Mouse (Mus musculus) forebrain, embryonic 16.5 days (tissue): ENCODE results near the gene Irs1. TPM values are rescaled to one million over a fixed set of nuclear protein-coding genes. Genes with fewer than 3 reads are reported as not detected.

Source experiments
- ATAC-seq: fragments of 200-750 bp; cut with Nextera tagmentation; 2 replicates; pipeline ENCODE4 v1.8.0; 2017; ENCODE audit warnings: mild to moderate bottlenecking, moderate library complexity
- H3K27ac ChIP-seq: fragments of 300-500 bp; sonication (generic); 2 replicates; pipeline ENCODE4 v1.5.1; 2014; ENCODE audit warnings: low read length, control low read depth
- H3K27me3 ChIP-seq: fragments of 300-500 bp; sonication (generic); replicated peaks from 2 replicates; pipeline ENCODE4 v1.6.1; 2014; ENCODE audit warnings: low read length; ENCODE audit not compliant: control insufficient read depth, insufficient read depth
- H3K36me3 ChIP-seq: fragments of 300-500 bp; sonication (generic); 2 replicates; pipeline ENCODE4 v1.6.1; 2014; ENCODE audit not compliant: control insufficient read depth, insufficient read depth
- H3K4me1 ChIP-seq: fragments of 300-500 bp; sonication (generic); replicated peaks from 2 replicates; pipeline ENCODE4 v1.6.1; 2014; ENCODE audit warnings: low read length; ENCODE audit not compliant: control insufficient read depth, insufficient read depth
- H3K4me2 ChIP-seq: fragments of 300-500 bp; sonication (generic); 2 replicates; pipeline ENCODE4 v1.6.1; 2014; ENCODE audit warnings: mild to moderate bottlenecking, low read length, control low read depth
- H3K4me3 ChIP-seq: fragments of 300-500 bp; sonication (generic); replicated peaks from 2 replicates; pipeline ENCODE4 v1.5.1; 2014; ENCODE audit warnings: mild to moderate bottlenecking, low read length, control low read depth
- H3K9ac ChIP-seq: fragments of 300-500 bp; sonication (generic); replicated peaks from 2 replicates; pipeline ENCODE4 v1.6.1; 2014; ENCODE audit warnings: low read depth, low read length, control low read depth
- H3K9me3 ChIP-seq: fragments of 300-500 bp; sonication (generic); 2 replicates; pipeline ENCODE4 v1.6.1; 2016; ENCODE audit warnings: low read length; ENCODE audit not compliant: control insufficient read depth
- WGBS: fragments of 180-500 bp; shearing (Covaris S2); extraction: QIAGEN DNeasy Blood & Tissue Kit; methylation state at CpG from one replicate; pipeline ENCODE4 v1.1.7; 2014; 5-methylcytosine and 5-hydroxymethylcytosine counted together
- polyA plus RNA-seq: library from polyadenylated mRNA; unstranded; fragments of >200 nt; fragmentation: Nextera tagmentation; extraction: Ambion mirVana; gene quantifications from 2 replicates; pipeline ENCODE4 v1.2.1, GENCODE M21; 2015

Gene Irs1
- 9.2 and 11.0 TPM in 2 replicates for polyA plus RNA-seq

- H3K4me3 ChIP-seq = peak within 1 kb of the TSS; percentile 89
- peak; percentile 82 for ATAC-seq
- no peaks in the 10 kb centered on the region for H3K27me3 ChIP-seq
- WGBS = under 1% methylated on average over 58 of the region's 60 CpGs
- peak within 1 kb of the TSS; percentile 87 for H3K9ac ChIP-seq
- H3K36me3 ChIP-seq = no peaks in the 10 kb centered on the region
- H3K4me2 ChIP-seq = peak within 1 kb of the TSS; percentile 85
- H3K27ac ChIP-seq = peak within 1 kb of the TSS; percentile 99
- H3K4me1 ChIP-seq = peaks cover 49% of the 10 kb centered on the region
- no peaks in the 10 kb centered on the region for H3K9me3 ChIP-seq
Observed at GRCm38 (mm10) chr1:82291151-82291797, at the start of gene Irs1. Gene Irs1, minus strand, starts transcription at chr1:82291416.

GRCm38 (mm10) chr1:82334506-82334905 lies 43.3 kb upstream of the Irs1 start:
- 87% methylated on average over 3 of the region's 3 CpGs for WGBS
- ATAC-seq = no peak
- Histone ChIP-seq H3K27me3 (no peaks in the 10 kb centered on the region), H3K36me3 (no peaks in the 10 kb centered on the region), H3K4me3 (no peak overlapping the region), H3K27ac (no peak overlapping the region), H3K4me2 (no peak overlapping the region), H3K4me1 (peaks cover 2% of the 10 kb centered on the region), H3K9me3 (no peaks in the 10 kb centered on the region), H3K9ac (no peak overlapping the region)

DNA sequence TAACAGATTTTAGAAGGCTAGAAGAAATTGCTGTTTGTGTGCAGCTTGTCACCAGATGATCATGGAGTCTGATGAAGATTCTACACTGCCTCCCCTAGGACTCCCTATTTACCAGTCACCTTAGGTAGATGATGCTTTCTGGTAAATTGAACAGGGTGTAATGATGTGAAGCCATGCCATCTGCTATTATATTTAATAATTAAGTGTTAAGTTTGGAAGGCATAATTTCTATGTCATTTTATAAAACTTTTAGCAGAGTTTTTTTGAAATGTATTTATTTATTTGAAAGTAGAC lies 38.7 kb upstream of the Irs1 start:
- ATAC-seq = no peak

GRCm38 (mm10) chr1:82329237-82329953 lies 38.2 kb upstream of the Irs1 start:
- ATAC-seq = peak; percentile 69; the same call in 1 of the 2 replicates
- no peaks in the 10 kb centered on the region for H3K36me3 ChIP-seq
- H3K4me1 ChIP-seq = peaks cover 2% of the 10 kb centered on the region
- H3K4me3 ChIP-seq = no peak overlapping the region
- H3K9me3 ChIP-seq = no peaks in the 10 kb centered on the region
- no peak overlapping the region for H3K9ac ChIP-seq
- WGBS = 4% methylated on average over 4 of the region's 4 CpGs
- no peak overlapping the region for H3K27ac ChIP-seq
- no peaks in the 10 kb centered on the region for H3K27me3 ChIP-seq
- no peak overlapping the region for H3K4me2 ChIP-seq

More for the DNA sequence above, 38.7 kb upstream of the Irs1 start:
- no peaks in the 10 kb centered on the region for H3K27me3 ChIP-seq
- H3K4me2 ChIP-seq = no peak overlapping the region
- no peak overlapping the region for H3K27ac ChIP-seq
- no peaks in the 10 kb centered on the region for H3K9me3 ChIP-seq
- H3K4me3 ChIP-seq = no peak overlapping the region
- H3K36me3 ChIP-seq = no peaks in the 10 kb centered on the region
- no peak overlapping the region for H3K9ac ChIP-seq
- peaks cover 2% of the 10 kb centered on the region for H3K4me1 ChIP-seq

- 89% methylated on average over 7 of the region's 7 CpGs for WGBS
Observed at GRCm38 (mm10) chr1:82328033-82328775, 37.0 kb upstream of the Irs1 start.

DNA sequence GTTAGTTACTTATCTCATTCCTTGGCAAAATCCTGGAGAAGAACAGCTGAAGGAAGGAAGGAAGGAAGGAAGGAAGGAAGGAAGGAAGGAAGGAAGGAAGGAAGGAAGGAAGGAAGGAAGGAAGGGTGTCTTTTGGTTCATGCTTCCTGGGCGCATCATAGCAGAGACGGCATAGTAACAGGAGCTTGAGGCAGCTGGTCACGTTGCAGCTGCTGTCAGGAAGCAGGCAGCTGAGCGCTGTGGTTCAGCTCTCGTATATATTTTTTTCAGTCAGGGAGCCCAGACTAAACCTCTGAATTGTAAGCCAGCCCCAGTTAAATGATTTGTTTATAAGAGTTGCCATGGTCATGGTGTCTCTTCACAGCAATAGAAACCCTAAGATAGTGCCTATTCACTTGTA lies 34.9 kb upstream of the Irs1 start:
- 84% methylated on average over 5 of the region's 5 CpGs for WGBS
- no peaks in the 10 kb centered on the region for H3K36me3 ChIP-seq

More at GRCm38 (mm10) chr1:82328033-82328775, 37.0 kb upstream of the Irs1 start:
- Histone ChIP-seq H3K4me1 (peaks cover 7% of the 10 kb centered on the region), H3K36me3 (no peaks in the 10 kb centered on the region), H3K4me3 (no peak overlapping the region), H3K9me3 (no peaks in the 10 kb centered on the region), H3K27me3 (no peaks in the 10 kb centered on the region), H3K9ac (no peak overlapping the region), H3K27ac (no peak overlapping the region), H3K4me2 (no peak overlapping the region)
- no peak for ATAC-seq

GRCm38 (mm10) chr1:82324131-82324785 lies 33.0 kb upstream of the Irs1 start:
- Histone ChIP-seq H3K27me3 (no peaks in the 10 kb centered on the region), H3K4me3 (no peak overlapping the region), H3K9me3 (no peaks in the 10 kb centered on the region), H3K36me3 (no peaks in the 10 kb centered on the region), H3K27ac (no peak overlapping the region), H3K4me2 (no peak overlapping the region), H3K9ac (no peak overlapping the region), H3K4me1 (peaks cover 21% of the 10 kb centered on the region)
- no peak; the same call in 1 of the 2 replicates for ATAC-seq
- WGBS = 8% methylated on average over 4 of the region's 4 CpGs

More for the DNA sequence above, 34.9 kb upstream of the Irs1 start:
- H3K4me2 ChIP-seq = no peak overlapping the region
- no peak overlapping the region for H3K9ac ChIP-seq
- no peaks in the 10 kb centered on the region for H3K9me3 ChIP-seq
- no peaks in the 10 kb centered on the region for H3K27me3 ChIP-seq
- ATAC-seq = no peak
- peaks cover 11% of the 10 kb centered on the region for H3K4me1 ChIP-seq
- H3K4me3 ChIP-seq = no peak overlapping the region
- no peak overlapping the region for H3K27ac ChIP-seq

- Histone ChIP-seq H3K4me1 (peaks cover 27% of the 10 kb centered on the region), H3K36me3 (no peaks in the 10 kb centered on the region), H3K9me3 (no peaks in the 10 kb centered on the region), H3K9ac (no peak overlapping the region), H3K27me3 (no peaks in the 10 kb centered on the region), H3K27ac (no peak overlapping the region), H3K4me3 (no peak overlapping the region), H3K4me2 (no peak overlapping the region)
- ATAC-seq = no peak
- WGBS = 64% methylated on average over 1 of the region's 1 CpGs
Observed at GRCm38 (mm10) chr1:82321441-82321840, 30.2 kb upstream of the Irs1 start.

DNA sequence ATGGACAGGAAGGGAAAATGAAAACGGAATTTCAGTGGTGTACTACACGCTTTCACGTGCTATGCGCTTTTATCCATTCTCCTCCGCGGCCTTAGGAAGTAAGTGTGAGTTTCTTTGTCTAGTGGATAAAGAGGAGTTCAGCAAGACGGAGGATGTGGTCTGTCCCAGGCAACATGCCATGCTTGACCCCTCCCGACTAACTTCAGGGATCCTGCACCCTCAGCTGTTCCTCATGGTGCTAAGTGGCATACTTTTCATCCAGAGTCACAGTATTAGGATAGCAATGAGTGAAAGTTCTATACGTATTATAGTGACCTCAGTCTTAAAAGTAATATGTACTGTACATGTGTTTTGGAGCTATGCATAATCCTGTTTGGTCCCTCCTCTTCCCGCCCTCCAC lies 29.6 kb upstream of the Irs1 start:
- 57% methylated on average over 10 of the region's 10 CpGs for WGBS
- Histone ChIP-seq H3K4me2 (peak overlapping the region; percentile 25), H3K27ac (peak overlapping the region; percentile 61), H3K9me3 (no peaks in the 10 kb centered on the region), H3K4me1 (peaks cover 29% of the 10 kb centered on the region), H3K9ac (no peak overlapping the region), H3K27me3 (no peaks in the 10 kb centered on the region), H3K36me3 (no peaks in the 10 kb centered on the region), H3K4me3 (no peak overlapping the region)
- ATAC-seq = no peak
